Mouse (Mus musculus) cerebellum, adult (tissue): ENCODE results near the gene Stx11.

Experiments used
- ATAC-seq: cut with Nextera tagmentation; 2 replicates; pipeline ENCODE4 v1.9.2; 2017; ENCODE audit warnings: mild to moderate bottlenecking, moderate library complexity, mixed read lengths; ENCODE audit not compliant: insufficient number of reproducible peaks, low FRiP score, low TSS enrichment

The Stx11 gene

GRCm38 (mm10) chr10:12917626-12918025 is 46.5 kb downstream of the Stx11 start:
- ATAC-seq: no peak

- ATAC-seq: no peak
Measured at GRCm38 (mm10) chr10:12916376-12916775, 47.7 kb downstream of the Stx11 start.

- ATAC-seq: no peak
Measured at GRCm38 (mm10) chr10:12915826-12916225, 48.3 kb downstream of the Stx11 start.

- ATAC-seq: no peak
Measured at GRCm38 (mm10) chr10:12914203-12914602, 49.9 kb downstream of the Stx11 start.

- ATAC-seq: no peak
Measured at GRCm38 (mm10) chr10:12911981-12912530, 52.0 kb downstream of the Stx11 start.

GRCm38 (mm10) chr10:12911451-12911850 is 52.6 kb downstream of the Stx11 start:
- no peak for ATAC-seq

GRCm38 (mm10) chr10:12909891-12910290 is 54.2 kb downstream of the Stx11 start:
- ATAC-seq: no peak

- ATAC-seq: no peak
Measured at GRCm38 (mm10) chr10:12909179-12909578, 54.9 kb downstream of the Stx11 start.

- no peak for ATAC-seq
Measured at GRCm38 (mm10) chr10:12904140-12904528, 60.0 kb downstream of the Stx11 start.

- no peak for ATAC-seq
Measured at GRCm38 (mm10) chr10:12903440-12904139, 60.5 kb downstream of the Stx11 start.

- no peak for ATAC-seq
Measured at GRCm38 (mm10) chr10:12899901-12900300, 64.2 kb downstream of the Stx11 start.

- ATAC-seq: no peak
Measured at GRCm38 (mm10) chr10:12893339-12893738, 70.8 kb downstream of the Stx11 start.

GRCm38 (mm10) chr10:12888373-12888772 is 75.7 kb downstream of the Stx11 start:
- no peak for ATAC-seq
